Mouse (Mus musculus) heart, adult 2 months (tissue): Measurements from ENCODE around the gene Zdhhc5.

Experiments
- CTCF ChIP-seq: fragments of 200-600 bp; IDR thresholded peaks from 2 replicates; pipeline ENCODE4 v1.8.1; 2022; ENCODE audit warnings: antibody characterized with exemption, mild to moderate bottlenecking, moderate library complexity
- EP300 ChIP-seq: fragments of 200-500 bp; IDR thresholded peaks from 2 replicates; pipeline ENCODE4 v1.6.1; 2011; ENCODE audit warnings: low read depth, low read length, control low read depth; ENCODE audit not compliant: insufficient read depth
- POLR2A ChIP-seq: fragments of 200-500 bp; IDR thresholded peaks from 2 replicates; pipeline ENCODE4 v1.6.1; 2011; ENCODE audit warnings: mild to moderate bottlenecking, low read depth, low read length, control low read depth; ENCODE audit not compliant: insufficient read depth

GRCm38 (mm10) chr2:84705295-84705694, 9.7 kb downstream of the Zdhhc5 start:
- no peak for TF ChIP-seq EP300
- no peak for TF ChIP-seq CTCF
- no peak for TF ChIP-seq POLR2A
